Mouse (Mus musculus): ENCODE data around the gene Mlst8.
A peak's percentile ranks its signal among the peaks of the same experiment; 100 is the strongest.

Gene Mlst8

GRCm38 (mm10) chr17:24478663-24479380 is at the start of gene Mlst8:
Gene Mlst8, minus strand, starts transcription at chr17:24479078.
- DNase-seq (ENCODE audit: low spot score in 2 of 2): peak; percentile 98 to 100

GRCm38 (mm10) chr17:24528560-24528918 is 49.7 kb upstream of the Mlst8 start:
- DNase-seq (ENCODE audit: low spot score in 2 of 2): no peak

GRCm38 (mm10) chr17:24527723-24528559 is 49.1 kb upstream of the Mlst8 start, which contains the start of gene Traf7:
Gene Traf7, minus strand, starts transcription at chr17:24527938.
- DNase-seq (ENCODE audit: low spot score in 2 of 2): peak; percentile 90

GRCm38 (mm10) chr17:24527315-24527714 is 48.4 kb upstream of the Mlst8 start:
- DNase-seq (ENCODE audit: low spot score in 2 of 2): no peak

- DNase-seq (ENCODE audit: low spot score in 2 of 2): no peak
Measured at GRCm38 (mm10) chr17:24524734-24525133, 45.9 kb upstream of the Mlst8 start.

- no peak for DNase-seq (ENCODE audit: low spot score in 2 of 2)
Measured at GRCm38 (mm10) chr17:24520450-24520849, 41.6 kb upstream of the Mlst8 start.

- no peak for DNase-seq (ENCODE audit: low spot score in 2 of 2)
Measured at GRCm38 (mm10) chr17:24514270-24515257, 35.7 kb upstream of the Mlst8 start.

GRCm38 (mm10) chr17:24513609-24514008 is 34.7 kb upstream of the Mlst8 start:
- no peak for DNase-seq (ENCODE audit: low spot score in 2 of 2)

- DNase-seq (ENCODE audit: low spot score in 2 of 2): no peak
Measured at GRCm38 (mm10) chr17:24507806-24508460, 29.1 kb upstream of the Mlst8 start.

- DNase-seq (ENCODE audit: low spot score in 2 of 2): no peak
Measured at GRCm38 (mm10) chr17:24507129-24507664, 28.3 kb upstream of the Mlst8 start.

- no peak for DNase-seq (ENCODE audit: low spot score in 2 of 2)
Measured at GRCm38 (mm10) chr17:24506332-24507070, 27.6 kb upstream of the Mlst8 start.

GRCm38 (mm10) chr17:24505286-24505955 is 26.5 kb upstream of the Mlst8 start:
- DNase-seq (ENCODE audit: low spot score in 2 of 2): no peak

- no peak for DNase-seq (ENCODE audit: low spot score in 2 of 2)
Measured at GRCm38 (mm10) chr17:24504085-24504484, 25.2 kb upstream of the Mlst8 start.

- DNase-seq (ENCODE audit: low spot score in 2 of 2): no peak
Measured at GRCm38 (mm10) chr17:24502208-24502607, 23.3 kb upstream of the Mlst8 start.

GRCm38 (mm10) chr17:24496026-24496425 is 17.1 kb upstream of the Mlst8 start:
- DNase-seq (ENCODE audit: low spot score in 2 of 2): no peak

- no peak for DNase-seq (ENCODE audit: low spot score in 2 of 2)
Measured at GRCm38 (mm10) chr17:24495443-24495842, 16.6 kb upstream of the Mlst8 start.

GRCm38 (mm10) chr17:24494627-24495335 is 15.9 kb upstream of the Mlst8 start:
- peak; percentile 48 to 73 for DNase-seq (ENCODE audit: low spot score in 2 of 2)

- DNase-seq (ENCODE audit: low spot score in 2 of 2): no peak
Measured at GRCm38 (mm10) chr17:24490399-24490798, 11.5 kb upstream of the Mlst8 start.

Data from spleen, postnatal 4 days (tissue).